Mouse (Mus musculus) WW6 (cell line): Measurements from ENCODE around the gene Dnajc14.
"Not testable (repeated sequence)": the region's sequence is repeated elsewhere in the genome, so short reads cannot be mapped to it uniquely, and the experiment has no call there.

ENCODE experiments used
- DNase-seq: peaks from one replicate; pipeline ENCODE4 v3.0.0-alpha.2; 2013; ENCODE audit warnings: low read depth, low spot score

Dnajc14 gene

DNA sequence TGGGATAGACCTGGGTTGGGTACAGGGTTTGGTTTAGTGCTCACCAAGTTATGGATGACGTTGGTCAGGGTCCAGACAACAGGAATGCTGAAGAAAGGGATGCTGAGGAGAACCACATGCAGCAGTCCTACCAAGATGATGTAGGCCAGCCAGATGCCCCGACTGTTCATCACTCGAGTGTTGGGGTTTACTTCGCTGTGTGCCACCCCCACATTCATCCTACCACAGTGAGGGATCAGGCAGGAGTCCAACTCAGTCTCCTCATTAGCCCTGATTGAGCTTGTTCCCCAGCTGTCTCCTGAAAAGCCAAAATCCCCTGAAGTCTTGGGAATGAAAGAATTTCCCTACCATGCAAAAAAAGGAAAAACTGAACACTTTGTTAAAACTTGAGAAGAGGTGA is 16.4 kb downstream of the Dnajc14 start:
- no peak for DNase-seq

GRCm38 (mm10) chr10:128821358-128822056 is 17.6 kb downstream of the Dnajc14 start, which contains the start of gene Ormdl2:
Gene Ormdl2, minus strand, starts transcription at chr10:128821645.
- peak; percentile 98 for DNase-seq

GRCm38 (mm10) chr10:128822135-128822534 is 18.3 kb downstream of the Dnajc14 start:
- DNase-seq, result no peak

- not testable (repeated sequence) for DNase-seq
Observed at GRCm38 (mm10) chr10:128823087-128823486, 19.2 kb downstream of the Dnajc14 start.

- DNase-seq, result no peak
Observed at GRCm38 (mm10) chr10:128823821-128824220, 20.0 kb downstream of the Dnajc14 start.

DNA sequence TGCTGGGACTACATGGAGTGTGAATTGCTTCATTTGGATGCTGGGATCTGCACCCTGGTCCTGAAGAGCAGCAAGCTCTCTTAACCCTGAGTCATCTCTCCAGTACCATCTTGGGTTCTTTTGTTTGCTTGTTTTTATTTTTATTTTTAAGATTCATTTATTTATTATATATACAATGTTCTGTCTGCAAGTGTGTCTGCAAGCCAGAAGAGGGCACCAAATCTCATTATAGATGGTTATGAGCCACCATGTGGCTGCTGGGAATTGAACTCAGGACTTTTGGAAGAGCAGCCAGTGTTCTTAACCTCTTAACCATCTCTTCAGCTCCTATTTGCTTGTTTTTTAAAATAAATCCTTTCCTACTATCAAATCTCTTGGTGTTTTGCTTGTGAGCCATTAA is 33.5 kb downstream of the Dnajc14 start:
- DNase-seq, result no peak

DNA sequence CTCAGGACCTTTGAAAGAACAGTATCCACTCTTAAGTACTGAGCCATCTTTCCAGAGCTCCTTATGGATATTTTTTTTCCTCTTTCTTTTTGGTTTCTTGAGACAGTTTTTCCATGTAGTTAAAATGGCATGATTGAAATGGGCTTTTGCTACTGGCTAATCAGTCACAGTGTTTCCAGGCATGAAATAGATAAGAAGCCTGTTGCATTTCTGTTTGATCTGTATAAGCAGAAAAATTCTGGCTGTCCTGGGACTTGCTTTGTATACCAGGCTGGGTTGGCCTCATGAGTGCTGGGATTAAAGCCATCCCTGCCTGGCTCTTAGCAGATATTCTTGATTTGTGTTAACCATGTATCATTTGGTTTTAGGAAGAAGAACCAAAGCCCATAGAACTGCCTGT is 35.6 kb downstream of the Dnajc14 start:
- DNase-seq, result no peak

- no peak for DNase-seq
Observed at GRCm38 (mm10) chr10:128840612-128841011, 36.8 kb downstream of the Dnajc14 start.

DNA sequence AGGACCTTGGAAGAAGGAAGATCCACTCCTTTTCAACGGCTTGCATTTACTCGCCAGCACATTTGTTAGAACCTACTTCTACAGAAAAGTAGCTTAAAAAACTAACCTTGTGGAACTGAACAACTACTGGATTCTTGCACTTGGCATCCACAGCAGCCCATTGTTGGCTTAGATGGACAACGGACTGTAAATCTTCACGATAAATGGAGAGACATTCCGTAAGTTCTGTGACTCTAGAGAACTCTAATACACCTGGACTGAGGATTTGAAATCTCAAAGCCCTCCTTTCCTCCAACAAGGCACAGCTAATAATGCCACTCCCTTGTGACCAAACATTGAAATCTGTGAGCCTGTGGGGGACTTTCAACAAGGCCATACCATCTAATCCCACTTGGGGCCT is 39.4 kb downstream of the Dnajc14 start:
- no peak for DNase-seq

DNA sequence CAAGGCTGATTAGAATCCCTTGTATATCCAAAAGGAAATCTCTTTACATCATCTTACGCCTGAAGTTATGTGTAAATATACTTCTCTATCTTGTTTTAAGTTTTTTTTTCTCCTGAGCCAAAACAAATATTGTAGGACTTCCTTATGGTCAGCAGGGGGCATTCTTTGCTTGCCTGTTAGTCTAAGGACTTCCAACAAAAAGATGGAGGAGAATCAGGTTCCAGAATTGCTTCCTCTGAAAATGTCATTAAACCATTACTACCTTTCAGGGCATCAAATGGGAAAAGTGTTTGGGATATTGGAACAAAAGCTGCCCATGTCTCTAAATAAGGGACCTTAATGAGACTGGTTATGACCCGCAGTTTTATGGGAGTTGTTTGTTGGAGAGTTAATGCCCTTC is 41.7 kb downstream of the Dnajc14 start:
- DNase-seq, result no peak

- DNase-seq, result no peak
Observed at GRCm38 (mm10) chr10:128846664-128847063, 42.8 kb downstream of the Dnajc14 start.

- no peak for DNase-seq
Observed at GRCm38 (mm10) chr10:128848426-128848825, 44.6 kb downstream of the Dnajc14 start.

DNA sequence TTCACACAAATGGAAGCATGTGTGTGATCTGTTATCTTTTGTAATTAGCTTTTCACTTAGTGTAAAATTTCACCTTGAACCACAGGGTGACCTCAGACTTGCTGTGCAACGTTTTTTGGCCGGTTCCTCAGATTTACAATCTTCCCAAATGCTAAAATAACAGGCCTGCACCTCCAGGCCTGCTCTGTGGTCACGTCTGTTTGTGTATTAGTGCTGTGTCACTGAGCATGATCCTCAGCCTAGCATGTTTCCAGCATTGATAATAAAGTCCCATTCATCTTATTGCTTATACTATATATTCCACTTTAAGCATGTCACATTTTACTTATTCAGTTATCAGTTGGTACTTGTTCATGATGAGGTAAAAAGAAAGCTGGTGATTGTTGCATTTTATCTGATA is 46.5 kb downstream of the Dnajc14 start:
- no peak for DNase-seq

DNA sequence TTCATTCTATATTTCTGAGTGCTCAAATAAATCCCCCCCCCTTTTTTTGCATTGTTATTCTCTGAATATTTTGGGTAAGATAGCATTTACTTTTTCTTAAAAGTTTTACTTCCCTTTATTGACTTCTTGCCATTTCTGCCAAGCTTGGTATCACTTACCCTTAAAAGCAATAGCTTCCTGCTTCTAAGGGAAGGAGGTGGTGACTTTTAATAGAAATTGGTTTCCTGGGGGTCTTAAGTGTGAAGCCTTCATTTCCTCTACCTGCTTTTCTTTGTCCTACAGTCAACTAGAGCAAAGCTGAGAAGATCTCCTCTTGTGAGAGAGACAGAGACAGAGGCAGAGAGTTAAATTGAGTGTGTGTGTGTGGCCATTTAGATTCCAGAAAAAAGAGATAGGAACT is 57.3 kb downstream of the Dnajc14 start:
- no peak for DNase-seq

DNA sequence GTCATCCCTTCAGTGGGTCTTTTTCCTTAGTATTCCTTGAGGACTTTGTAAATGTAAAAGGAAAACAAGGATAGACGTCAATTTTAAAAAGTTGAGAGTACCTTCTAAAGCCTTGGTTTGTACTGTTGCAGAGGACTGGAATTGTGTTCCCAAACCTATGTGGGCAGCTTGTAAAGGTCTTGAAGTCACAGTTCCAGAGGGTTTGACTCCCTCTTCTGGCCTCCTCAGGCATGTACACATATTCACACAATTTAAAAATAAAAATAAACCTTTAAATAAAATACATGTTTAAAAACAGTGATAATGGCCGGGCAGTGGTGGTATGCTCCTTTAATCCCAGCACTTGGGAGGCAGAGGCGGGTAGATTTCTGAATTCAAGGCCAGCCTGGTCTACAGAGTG is 62.2 kb downstream of the Dnajc14 start:
- DNase-seq, result no peak

DNA sequence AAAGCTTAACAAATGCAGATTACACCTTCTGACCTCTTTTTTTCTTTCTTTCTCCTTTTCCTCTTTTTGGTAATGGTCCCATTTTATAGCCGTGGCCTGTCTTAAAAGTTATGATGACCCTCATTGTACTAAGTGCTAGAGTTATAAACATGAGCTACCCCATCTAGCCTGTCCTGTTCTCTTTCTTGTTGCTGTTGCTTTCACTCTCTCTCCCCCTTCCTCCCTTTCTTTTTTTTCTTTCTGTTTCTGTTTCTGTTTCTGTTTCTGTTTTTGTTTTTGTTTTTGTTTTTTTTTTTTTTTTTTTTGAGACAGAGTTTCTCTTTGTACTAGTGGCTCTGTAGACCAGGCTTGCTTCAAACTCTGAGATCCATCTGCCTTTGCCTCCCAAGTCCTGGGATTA is 62.7 kb downstream of the Dnajc14 start:
- no peak for DNase-seq
